8 mouse cellular contexts compared by ENCODE assay signal in genomic region chr11:109425392-109426271, GRCm38 (mm10). TPM values are rescaled to one million over a fixed set of nuclear protein-coding genes. Genes with fewer than 3 reads are reported as not detected.
DNase-seq lines count a peak whose midpoint lies in the region; ATAC-seq and TF ChIP-seq lines count a peak whose summit lies in the region.

Gene Amz2, plus strand, starts transcription at chr11:109425946.

- H3K27ac ChIP-seq in bone marrow, adult 2 months (ENCODE audit: control insufficient read depth, insufficient read depth, low read depth, low read length, poor library complexity): peak within 1 kb of the TSS; percentile 77
- H3K27ac ChIP-seq in embryonic facial prominence, embryonic 15.5 days (replicated peaks): peak within 1 kb of the TSS; percentile 92
- peak within 1 kb of the TSS; percentile 75 for H3K27ac ChIP-seq in limb, embryonic 14.5 days (replicated peaks; ENCODE audit: low read depth, low read length)
- H3K27ac ChIP-seq in midbrain, postnatal 0 days (ENCODE audit: low read depth, low read length): peak within 1 kb of the TSS; percentile 75

- peak within 1 kb of the TSS; percentile 73 for H3K4me3 ChIP-seq in bone marrow, adult 2 months (replicated peaks; ENCODE audit: control insufficient read depth, low read depth, low read length)
- H3K4me3 ChIP-seq in embryonic facial prominence, embryonic 15.5 days (replicated peaks): peak within 1 kb of the TSS; percentile 73
- H3K4me3 ChIP-seq in limb, embryonic 14.5 days (replicated peaks; ENCODE audit: low read length): peak within 1 kb of the TSS; percentile 59
- peak within 1 kb of the TSS; percentile 57 for H3K4me3 ChIP-seq in midbrain, postnatal 0 days (ENCODE audit: low read depth, low read length)

- peak within 1 kb of the TSS; percentile 75 for H3K4me2 ChIP-seq in embryonic facial prominence, embryonic 15.5 days (replicated peaks)
- peak within 1 kb of the TSS; percentile 61 for H3K4me2 ChIP-seq in limb, embryonic 14.5 days (replicated peaks; ENCODE audit: low read depth, low read length, severe bottlenecking)
- H3K4me2 ChIP-seq in midbrain, postnatal 0 days (ENCODE audit: low read depth, low read length, poor library complexity, severe bottlenecking): peak within 1 kb of the TSS; percentile 57

- peak within 1 kb of the TSS; percentile 36 for H3K9ac ChIP-seq in embryonic facial prominence, embryonic 15.5 days
- peak within 1 kb of the TSS; percentile 66 for H3K9ac ChIP-seq in limb, embryonic 14.5 days (ENCODE audit: low read depth, low read length, severe bottlenecking)
- peak within 1 kb of the TSS; percentile 70 for H3K9ac ChIP-seq in midbrain, postnatal 0 days (replicated peaks; ENCODE audit: low read length, poor library complexity, severe bottlenecking)

- peak; percentile 70 for TF ChIP-seq CTCF in bone marrow, adult 2 months (IDR thresholded peaks at IDR 0.05; ENCODE audit: control insufficient read depth, insufficient read depth, low read length)
- TF ChIP-seq CTCF in midbrain, postnatal 0 days (IDR thresholded peaks at IDR 0.05): peak; percentile 84

- H3K9me3 ChIP-seq in embryonic facial prominence, embryonic 15.5 days (replicated peaks): no peaks in the 10 kb centered on the region
- H3K9me3 ChIP-seq in limb, embryonic 14.5 days (ENCODE audit: control insufficient read depth, low read length): no peaks in the 10 kb centered on the region
- H3K9me3 ChIP-seq in midbrain, postnatal 0 days (ENCODE audit: low read length): no peaks in the 10 kb centered on the region

- no peaks in the 10 kb centered on the region; the same call in 1 of the 2 replicates for H3K4me1 ChIP-seq in bone marrow, adult 2 months (ENCODE audit: control insufficient read depth, insufficient read depth, low read length)
- peaks cover 15% of the 10 kb centered on the region for H3K4me1 ChIP-seq in embryonic facial prominence, embryonic 15.5 days
- peaks cover 7% of the 10 kb centered on the region for H3K4me1 ChIP-seq in limb, embryonic 14.5 days (ENCODE audit: control insufficient read depth, insufficient read depth, low read length)
- H3K4me1 ChIP-seq in midbrain, postnatal 0 days (ENCODE audit: insufficient read depth, low read length): peaks cover 6% of the 10 kb centered on the region; the same call in 1 of the 2 replicates

- H3K27me3 ChIP-seq in embryonic facial prominence, embryonic 15.5 days: no peaks in the 10 kb centered on the region
- H3K27me3 ChIP-seq in limb, embryonic 14.5 days (ENCODE audit: control insufficient read depth, insufficient read depth, low read length): no peaks in the 10 kb centered on the region
- no peaks in the 10 kb centered on the region for H3K27me3 ChIP-seq in midbrain, postnatal 0 days (ENCODE audit: insufficient read depth, low read length)

- under 1% methylated on average over 65 of the region's 65 CpGs for WGBS in bone marrow, adult 2 months
- under 1% methylated on average over 65 of the region's 65 CpGs for WGBS in embryonic facial prominence, embryonic 15.5 days
- 1% methylated on average over 61 of the region's 65 CpGs for WGBS in limb, embryonic 14.5 days
- under 1% methylated on average over 65 of the region's 65 CpGs for WGBS in midbrain, postnatal 0 days

- H3K36me3 ChIP-seq in embryonic facial prominence, embryonic 15.5 days: peaks cover 22% of the 10 kb centered on the region
- peaks cover 25% of the 10 kb centered on the region for H3K36me3 ChIP-seq in limb, embryonic 14.5 days (ENCODE audit: control insufficient read depth, insufficient read depth, low read length)
- H3K36me3 ChIP-seq in midbrain, postnatal 0 days (ENCODE audit: insufficient read depth, low read length): peaks cover 6% of the 10 kb centered on the region

- ATAC-seq in embryonic facial prominence, embryonic 15.5 days (ENCODE audit: insufficient number of reproducible peaks, low FRiP score, low TSS enrichment, low read depth): peak; percentile 96
- peak; percentile 95 for ATAC-seq in limb, embryonic 14.5 days (ENCODE audit: low FRiP score, low read depth)
- ATAC-seq in midbrain, postnatal 0 days (ENCODE audit: low FRiP score): peak; percentile 96

- peak; percentile 100 for DNase-seq in 416B (ENCODE audit: low read depth)
- DNase-seq in heart, adult 8-10 months (ENCODE audit: low spot score): peak; percentile 99
- peak; percentile 100 for DNase-seq in kidney, adult 9 months
- DNase-seq in limb, embryonic 14.5 days (ENCODE audit: low spot score): peak; percentile 98
- peak; percentile 99 for DNase-seq in midbrain, postnatal 0 days (ENCODE audit: low spot score)
- DNase-seq in spleen, postnatal 14 days (ENCODE audit: low spot score in 2 of 2): peak; percentile 99

- TF ChIP-seq POLR2A in bone marrow, adult 2 months (IDR thresholded peaks at IDR 0.05; ENCODE audit: borderline replicate concordance, control insufficient read depth, low read depth, low read length): peak; percentile 74
- peak; percentile 92; the same call in 1 of the 2 replicates for TF ChIP-seq POLR2A in limb, embryonic 14.5 days (IDR thresholded peaks at IDR 0.05; ENCODE audit: borderline replicate concordance, extremely low read depth, insufficient read depth, insufficient read length)

RNA-seq across cellular contexts. Expression of gene Amz2, which starts in this region (rescaled TPM):
- 13.3 and 19.3 TPM in 2 replicates for polyA plus RNA-seq in bone marrow, adult 2 months (2011; ENCODE audit: insufficient read depth, insufficient read length, low replicate concordance, missing spikeins)
- 45.5 and 46.5 TPM in 2 replicates for polyA plus RNA-seq in embryonic facial prominence, embryonic 15.5 days (2015; fragmentation: Nextera tagmentation; extraction: Ambion mirVana)
- total RNA-seq in heart, adult 8-10 months (2022): 10 to 100 TPM; 45.2 to 56.6 (median 54.4) TPM
- 88.0 and 88.2 TPM in 2 replicates for polyA plus RNA-seq in limb, embryonic 14.5 days (2012; rRNA removed)
- 43.6 and 50.8 TPM in 2 replicates for polyA plus RNA-seq in limb, embryonic 14.5 days (2014; fragmentation: Nextera tagmentation; extraction: Ambion mirVana)
- total RNA-seq in midbrain, postnatal 0 days (2014; rRNA removed): 156 and 182 TPM in 2 replicates
- polyA plus RNA-seq in midbrain, postnatal 0 days (2015; fragmentation: Nextera tagmentation; extraction: Ambion mirVana): 39.6 and 40.1 TPM in 2 replicates

Comparison
In these comparisons a context has a peak if more than half of its experiments do, and no peak if none do; other contexts are left out.
1. Peak in every context shown above with its lines: DNase-seq, ATAC-seq, H3K4me3 ChIP-seq and H3K27ac ChIP-seq.